Mouse (Mus musculus): ENCODE results near the gene Gpbp1l1. TPM values are rescaled to one million over a fixed set of nuclear protein-coding genes. Genes with fewer than 3 reads are reported as not detected.

Gpbp1l1 gene
- total RNA-seq, 2 experiments from 2014 or later, result 38.7 to 40.9 TPM

DNA sequence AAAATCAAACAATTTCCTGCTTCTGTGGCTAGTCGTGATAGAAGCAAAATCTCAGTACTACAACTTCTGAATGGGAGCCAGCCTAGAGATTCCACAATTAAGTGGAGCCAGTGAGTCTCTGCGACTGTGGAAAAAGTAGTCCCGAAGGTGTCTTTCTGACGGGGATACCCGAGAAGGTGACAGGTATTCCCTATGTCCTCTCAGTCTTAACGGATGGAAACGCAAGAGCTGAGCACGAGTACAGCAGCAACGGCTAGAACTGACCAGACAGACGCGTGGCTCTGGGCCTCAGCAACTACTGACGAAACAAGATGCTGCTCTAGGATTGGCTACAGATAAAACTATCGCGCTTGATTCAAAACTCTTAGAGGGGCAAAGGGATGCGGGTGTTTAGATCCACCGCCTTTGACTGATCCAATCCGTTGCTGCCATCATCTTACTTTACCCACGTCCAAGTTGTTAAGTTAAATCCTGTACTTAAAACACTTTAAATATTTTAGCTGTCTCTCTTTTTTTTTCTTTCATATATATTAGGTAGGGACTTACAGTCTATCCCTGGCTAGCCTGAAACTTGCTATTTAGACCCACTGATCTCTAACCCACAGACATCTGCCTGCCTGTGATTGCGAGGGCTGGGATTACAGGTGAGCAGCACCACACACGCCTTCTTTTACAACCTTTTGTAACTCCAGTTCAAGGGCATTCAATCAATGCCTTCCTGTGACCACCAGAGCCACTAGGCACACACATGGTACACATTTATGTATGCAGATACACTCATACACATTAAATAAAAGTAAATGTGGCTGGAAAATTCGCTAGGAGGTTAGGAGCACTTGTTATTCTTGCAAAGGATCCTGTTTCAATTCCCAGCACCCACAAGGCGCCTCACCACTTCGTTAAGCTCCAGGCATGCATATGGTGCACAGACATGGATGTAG, 70.5 kb downstream of the Gpbp1l1 start, which contains the start of gene Nasp:
Gene Nasp, minus strand, starts transcription at position 220 of the 941 bp plus-strand sequence.
- DNase-seq (ENCODE audit: low spot score), result peak; percentile 88

- no peak for DNase-seq (ENCODE audit: low spot score)
Measured at GRCm38 (mm10) chr4:116635197-116635596, 77.7 kb downstream of the Gpbp1l1 start.

- DNase-seq (ENCODE audit: low spot score), result no peak
Measured at GRCm38 (mm10) chr4:116638821-116639220, 81.4 kb downstream of the Gpbp1l1 start.

DNA sequence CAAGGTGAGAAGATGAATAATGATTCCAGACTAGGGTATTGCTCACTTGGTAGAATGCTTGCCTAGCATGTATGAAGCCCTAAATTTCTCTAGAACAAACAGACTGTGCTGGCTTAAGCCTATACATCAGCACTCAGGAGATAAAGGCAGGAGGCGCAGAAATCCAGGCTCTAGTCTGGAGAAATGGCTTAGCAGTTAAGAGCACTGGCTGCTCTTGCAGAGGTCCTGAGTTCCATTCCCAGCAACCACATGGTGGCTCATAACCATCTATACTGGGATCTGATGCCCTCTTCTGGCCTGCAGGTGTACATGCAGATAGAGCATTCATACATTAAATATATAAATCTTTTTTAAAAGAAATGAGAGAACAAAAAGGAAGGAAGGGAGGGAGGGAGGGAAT, 84.6 kb downstream of the Gpbp1l1 start:
- DNase-seq (ENCODE audit: low spot score), result no peak

Other genes starting within 250 kb of the Gpbp1l1 start
- 10 to 100 TPM; 90.1 to 90.3 TPM for gene Mast2, start 93.5 kb upstream of the Gpbp1l1 start, total RNA-seq (2021)
- gene Ipp, start 50.1 kb upstream of the Gpbp1l1 start, total RNA-seq (2021), result 10 to 100 TPM; 19.0 to 20.8 TPM
- gene Tmem69, start 1.7 kb upstream of the Gpbp1l1 start, total RNA-seq (2021), result 10 to 100 TPM; 18.1 to 18.5 TPM
- 1 to 10 TPM; 1.3 to 1.7 TPM for gene Ccdc17, start 39.0 kb downstream of the Gpbp1l1 start, total RNA-seq (2021)
- gene Nasp, start 70.3 kb downstream of the Gpbp1l1 start, total RNA-seq (2021), result 10 to 100 TPM in 1 of 2 experiments, 1 to 10 TPM in 1; 9.1 to 10.6 TPM
- 100 to 1,000 TPM; 182 to 198 TPM for gene Akr1a1, start 94.0 kb downstream of the Gpbp1l1 start, total RNA-seq (2021)
- 100 to 1,000 TPM; 267 to 272 TPM for gene Prdx1, start 127.9 kb downstream of the Gpbp1l1 start, total RNA-seq (2021)
- 10 to 100 TPM; 33.3 to 34.9 TPM for gene Mmachc, start 150.7 kb downstream of the Gpbp1l1 start, total RNA-seq (2021)
- gene Ccdc163, start 150.9 kb downstream of the Gpbp1l1 start, total RNA-seq (2021), result 1 to 10 TPM; 2.2 to 2.6 TPM
- 1 to 10 TPM; 1.6 to 1.8 TPM for gene Tesk2, start 163.3 kb downstream of the Gpbp1l1 start, total RNA-seq (2021)
- 1 to 10 TPM; 3.7 to 4.7 TPM for gene Toe1, start 250.0 kb downstream of the Gpbp1l1 start, total RNA-seq (2021)

All from gastrocnemius, adult 18-20 months (tissue).